Mouse (Mus musculus) adipose tissue, adult 10 weeks (tissue): ENCODE measurements around the gene Zbtb37. TPM values are rescaled to one million over a fixed set of nuclear protein-coding genes. Genes with fewer than 3 reads are reported as not detected.

Experiments used
- polyA plus RNA-seq: library from polyadenylated mRNA; stranded (reverse); fragments of 350-450 nt; fragmentation: Illumina TruSeq; extraction: RNeasy Lipid Tissue Mini Kit (QIAGEN cat#74804); gene quantifications from one replicate; pipeline ENCODE4 v1.2.3, GENCODE M21; 2014; ENCODE audit warnings: low read depth, low replicate concordance

The Zbtb37 gene
- polyA plus RNA-seq = 3.4 TPM

GRCm38 (mm10) chr1:161034435-161035280, at the start of gene Zbtb37:
Gene Zbtb37, minus strand, starts transcription at chr1:161034849.

GRCm38 (mm10) chr1:161070352-161071271, 36.0 kb upstream of the Zbtb37 start, which contains the start of the genes Dars2 and Cenpl:
Gene Dars2, minus strand, starts transcription at chr1:161070658.
Gene Cenpl, plus strand, starts transcription at chr1:161070713.

DNA sequence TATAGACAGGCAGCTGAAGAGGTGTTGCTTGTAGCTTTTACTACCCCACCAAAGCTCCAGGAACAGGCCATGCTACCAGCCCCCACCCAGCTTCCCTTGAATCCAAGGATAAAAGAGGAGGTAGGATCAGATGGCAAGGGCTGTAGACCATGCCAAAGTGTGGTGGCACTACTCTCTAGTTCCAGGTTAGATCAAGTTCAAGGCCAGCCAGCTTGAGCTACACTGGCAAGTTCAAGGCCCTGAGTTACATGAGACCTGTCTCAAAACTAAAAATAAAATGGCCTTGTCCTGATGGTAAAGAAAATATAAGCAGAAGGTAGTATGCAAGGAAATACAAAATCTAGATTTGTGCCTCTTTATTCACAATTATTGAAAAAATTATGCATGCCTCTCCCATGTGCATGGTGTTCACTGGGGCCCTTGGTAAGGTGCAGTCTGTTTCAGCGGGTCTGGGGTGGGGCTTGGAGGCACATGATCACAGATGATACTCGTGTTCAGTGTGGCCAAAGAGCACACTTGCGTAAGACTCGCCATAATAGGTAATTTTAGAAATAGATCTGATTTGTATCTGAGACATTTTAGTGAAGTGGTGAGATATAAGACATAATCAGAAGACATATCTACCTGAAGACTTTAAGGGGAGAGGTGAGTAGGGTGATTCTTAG, 56.4 kb downstream of the Zbtb37 start, which contains the start of gene Serpinc1:
Gene Serpinc1 (plus strand): TSS at position 515 of the 665 bp plus-strand sequence.

Other genes starting within 250 kb of the Zbtb37 start
- 23.1 TPM for gene Rabgap1l, start 241.6 kb downstream of the Zbtb37 start, polyA plus RNA-seq
- 7.7 TPM for gene Rc3h1, start 128.4 kb downstream of the Zbtb37 start, polyA plus RNA-seq
- 0.32 TPM for gene Serpinc1, start 56.3 kb downstream of the Zbtb37 start, polyA plus RNA-seq
- gene Dars2, start 35.8 kb upstream of the Zbtb37 start, polyA plus RNA-seq = 15.9 TPM
- 2.9 TPM for gene Cenpl, start 35.9 kb upstream of the Zbtb37 start, polyA plus RNA-seq
- 12.5 TPM for gene Klhl20, start 96.7 kb upstream of the Zbtb37 start, polyA plus RNA-seq
- 2.0 TPM for gene Ankrd45, start 107.8 kb upstream of the Zbtb37 start, polyA plus RNA-seq
- gene Tex50, start 124.5 kb upstream of the Zbtb37 start, polyA plus RNA-seq = 3.6 TPM
- gene Prdx6, start 216.4 kb upstream of the Zbtb37 start, polyA plus RNA-seq = 709 TPM